Mouse (Mus musculus) left cerebral cortex, postnatal 36 days (tissue): Measurements from ENCODE around the gene Qrfpr. TPM values are rescaled to one million over a fixed set of nuclear protein-coding genes. Genes with fewer than 3 reads are reported as not detected.

Source experiments
- DNase-seq, 2 experiments: peaks; one replicate each; pipeline ENCODE4 v3.0.0; 2021 to 2022; ENCODE audit warnings: low spot score in 2 of 2, mixed read lengths in 1 of 2
- intact Hi-C: fragments of 180-260 bp; cut with DNase I; formaldehyde crosslinking; loops from one replicate; pipeline ENCODE4 v1.15.1; 2025
- total RNA-seq, 2 experiments: library from RNA; stranded (reverse); gene quantifications; 2 replicates each; pipeline ENCODE4 v1.2.3; 2021

The Qrfpr gene
- 1 to 10 TPM; 5.1 to 5.2 TPM for total RNA-seq

GRCm38 (mm10) chr3:36221743-36222682 is at the start of gene Qrfpr:
Gene Qrfpr (minus strand): TSS chr3:36222313.
- intact Hi-C loops, result no loop called here
- peak; percentile 41 to 46 for DNase-seq

DNA sequence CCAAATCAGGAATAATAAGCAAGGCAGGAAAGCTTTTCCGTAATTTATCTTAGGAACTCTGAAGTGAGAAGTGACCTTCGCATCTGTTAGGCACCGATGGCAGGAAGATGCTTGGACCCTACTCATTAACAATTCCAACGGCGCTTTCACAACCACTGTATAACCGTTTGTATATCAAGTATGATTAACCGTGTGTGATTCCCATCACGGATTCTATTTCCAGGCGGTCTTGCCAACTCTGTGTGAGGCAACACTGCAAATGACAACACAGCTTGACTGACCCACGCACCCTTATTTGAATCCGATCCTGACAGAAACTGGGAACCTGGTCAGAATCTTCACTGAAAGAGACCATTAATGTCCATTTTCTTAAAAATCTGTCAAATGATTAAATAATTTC is 41.8 kb upstream of the Qrfpr start:
- DNase-seq, result no peak
- intact Hi-C loops, result no loop called here

GRCm38 (mm10) chr3:36263265-36263664 is 41.2 kb upstream of the Qrfpr start:
- no peak for DNase-seq
- intact Hi-C loops, result no loop called here

- peak in 1 of 2 experiments; percentile 16 for DNase-seq
- intact Hi-C loops, result no loop called here
These were observed 28.5 kb upstream of the Qrfpr start for GRCm38 (mm10) chr3:36250585-36250984.

GRCm38 (mm10) chr3:36248446-36248845 is 26.3 kb upstream of the Qrfpr start:
- intact Hi-C loops, result no loop called here

GRCm38 (mm10) chr3:36229941-36230340 is 7.8 kb upstream of the Qrfpr start:
- intact Hi-C loops, result no loop called here

More at GRCm38 (mm10) chr3:36248446-36248845, 26.3 kb upstream of the Qrfpr start:
- no peak for DNase-seq

DNA sequence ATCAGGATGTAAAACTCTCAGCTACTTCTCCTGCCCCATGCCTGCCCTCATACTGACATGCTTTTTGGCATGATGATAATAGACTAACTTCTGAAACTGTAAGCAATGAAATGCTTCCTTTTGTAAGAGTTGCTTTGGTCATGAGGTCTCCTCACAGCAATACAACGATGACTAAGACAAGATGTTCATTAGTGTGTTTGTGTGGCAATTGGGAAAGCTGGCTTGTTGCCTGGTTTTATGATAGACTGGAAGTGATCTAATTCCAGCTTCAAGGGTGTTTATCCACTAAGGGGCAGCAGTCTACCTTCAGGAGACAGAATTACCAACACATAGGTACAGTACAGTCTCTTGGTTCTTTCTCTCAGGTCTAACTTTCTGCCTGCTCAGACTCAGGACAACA is 5.1 kb upstream of the Qrfpr start:
- intact Hi-C loops, result no loop called here
- no peak for DNase-seq

More at GRCm38 (mm10) chr3:36229941-36230340, 7.8 kb upstream of the Qrfpr start:
- no peak for DNase-seq

DNA sequence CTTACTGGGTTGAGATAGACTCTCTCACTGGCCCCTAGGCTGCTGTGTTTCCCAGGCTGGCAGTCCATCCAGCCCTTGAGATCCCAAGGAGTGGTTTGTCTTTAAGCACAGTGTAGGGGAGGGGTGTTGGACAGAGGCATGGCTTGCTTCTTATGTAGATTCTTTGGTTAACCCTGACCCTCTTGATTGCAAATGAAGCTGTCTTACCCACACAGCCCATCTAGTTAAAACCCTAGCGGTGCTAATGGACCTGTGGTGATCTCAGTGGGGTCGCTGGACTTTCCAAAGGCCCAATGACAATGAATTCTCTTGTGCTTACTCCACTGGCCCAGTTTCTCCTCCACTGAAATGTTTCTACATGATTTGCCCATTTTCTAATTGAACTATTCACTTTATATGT is 1.2 kb upstream of the Qrfpr start:
- intact Hi-C loops, result no loop called here
- DNase-seq, result no peak

DNA sequence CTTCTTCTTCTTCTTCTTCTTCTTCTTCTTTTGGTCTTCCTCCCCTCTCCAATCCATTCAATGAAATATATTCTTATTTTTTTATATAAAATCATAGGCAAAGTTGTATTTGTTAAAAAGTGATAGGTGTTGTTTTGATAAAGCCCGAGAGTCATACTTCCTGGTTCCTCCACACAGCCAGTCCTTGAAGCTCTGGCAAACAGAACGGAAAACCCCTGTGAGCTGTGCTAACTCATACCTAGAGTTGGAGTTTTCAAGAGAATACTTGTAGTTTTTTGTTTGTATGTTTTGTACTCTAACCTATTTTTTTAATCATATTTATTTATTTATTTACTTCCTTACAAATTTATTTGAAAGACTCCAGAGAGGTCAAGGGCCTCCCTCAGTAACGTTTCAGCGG is 9.4 kb downstream of the Qrfpr start:
- intact Hi-C loops, result loop anchor here (5.0 kb wide), 1 partner anchor 120 kb away; no protein-coding TSS in a partner anchor

DNA sequence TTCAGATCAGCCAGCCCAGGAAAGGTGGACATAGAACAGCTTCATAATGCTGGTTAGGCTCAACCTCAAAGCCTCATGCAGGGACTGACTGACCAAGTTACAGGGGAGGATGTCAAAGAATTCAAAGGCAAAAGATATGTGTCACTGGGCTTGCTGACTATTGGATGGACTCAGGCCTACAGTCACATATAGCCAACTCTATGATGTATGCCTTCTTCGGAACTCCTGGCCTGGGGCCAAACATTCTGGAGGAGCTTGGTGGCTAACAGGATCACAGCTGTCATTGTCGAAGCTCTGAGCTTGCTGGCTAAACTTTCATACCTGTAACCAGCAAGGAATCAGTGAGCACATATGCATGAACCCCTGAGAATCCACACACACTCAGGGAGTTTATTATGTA is 11.2 kb downstream of the Qrfpr start:
- DNase-seq, result no peak
- intact Hi-C loops, result loop anchor here (1.0 to 5.0 kb wide), 3 partner anchors 121 to 284 kb away; no protein-coding TSS in a partner anchor

More for the DNA sequence above, 9.4 kb downstream of the Qrfpr start:
- no peak for DNase-seq

DNA sequence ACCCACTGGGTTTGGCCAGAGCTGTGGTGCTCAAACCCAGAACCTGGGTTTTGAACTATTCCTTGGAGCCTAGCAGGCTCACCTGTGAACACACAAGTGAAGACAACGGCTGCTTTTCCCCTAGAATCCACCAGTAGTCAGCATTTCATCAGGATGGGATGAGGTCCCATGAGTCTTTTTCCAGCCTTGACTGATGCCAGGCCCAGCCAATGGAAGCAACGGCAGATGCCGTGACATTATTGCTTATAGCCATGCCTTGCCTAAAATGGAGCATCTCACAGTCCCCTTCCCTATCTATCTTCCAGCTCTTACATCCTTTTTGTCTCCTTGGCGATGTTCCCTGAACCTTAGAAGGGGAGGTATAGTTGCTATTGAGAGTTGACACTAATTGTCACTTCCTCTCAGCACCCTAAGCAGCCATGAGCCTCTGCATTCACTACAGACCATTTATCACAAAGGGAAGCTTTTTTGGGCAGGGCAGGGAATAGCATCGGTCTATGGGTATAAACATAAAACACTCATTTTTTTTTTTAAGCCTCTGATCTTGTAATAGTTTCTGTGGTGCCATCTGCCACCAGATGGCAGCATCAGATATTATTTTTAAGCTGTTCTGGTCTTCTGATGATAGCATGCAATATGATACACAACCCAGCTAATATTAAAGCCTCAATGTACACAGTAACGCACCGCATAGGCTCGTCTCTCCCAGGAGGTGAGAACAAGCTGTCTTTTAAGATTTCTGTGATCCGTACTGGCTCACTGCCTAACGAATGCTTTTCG is 12.1 kb downstream of the Qrfpr start:
- intact Hi-C loops, result loop anchor here (1.0 to 5.0 kb wide), 3 partner anchors 122 to 285 kb away; no protein-coding TSS in a partner anchor
- peak in 1 of 2 experiments; percentile 49 for DNase-seq

DNA sequence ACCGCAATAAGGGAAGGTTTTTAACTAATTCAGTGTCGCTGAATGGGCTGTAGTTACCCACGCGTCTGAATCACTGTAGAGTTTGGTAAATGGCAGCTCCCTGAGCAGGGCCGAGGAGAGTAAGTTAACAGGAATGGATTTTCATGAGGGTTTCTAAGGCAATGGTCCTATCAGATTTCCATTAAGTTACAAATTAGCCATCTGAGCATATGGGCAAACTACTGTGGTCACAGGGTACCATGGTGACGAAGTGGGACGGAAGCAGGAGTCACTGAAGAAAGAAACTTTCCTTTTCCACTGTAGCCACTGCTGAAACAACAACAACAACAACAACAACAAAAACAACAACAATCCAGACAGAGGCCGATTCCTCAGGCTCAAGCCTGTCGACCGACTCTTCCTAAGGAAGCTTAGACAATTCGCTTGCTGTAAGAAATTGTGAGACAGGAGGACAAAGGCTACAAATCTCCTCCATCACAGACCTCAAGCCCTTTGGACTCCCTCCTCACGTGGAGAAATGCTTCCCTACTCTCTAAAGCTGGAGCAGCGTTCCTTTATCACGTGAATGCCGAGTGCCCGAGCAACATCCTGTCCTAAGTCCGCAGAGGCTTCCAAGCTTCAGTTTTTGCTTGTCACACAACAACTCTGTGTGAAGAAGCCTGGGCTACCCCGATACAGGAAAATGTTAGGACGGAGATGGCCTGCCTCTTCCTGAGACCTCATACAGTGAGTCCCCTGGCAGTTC is 14.4 kb downstream of the Qrfpr start:
- intact Hi-C loops, result no loop called here

DNA sequence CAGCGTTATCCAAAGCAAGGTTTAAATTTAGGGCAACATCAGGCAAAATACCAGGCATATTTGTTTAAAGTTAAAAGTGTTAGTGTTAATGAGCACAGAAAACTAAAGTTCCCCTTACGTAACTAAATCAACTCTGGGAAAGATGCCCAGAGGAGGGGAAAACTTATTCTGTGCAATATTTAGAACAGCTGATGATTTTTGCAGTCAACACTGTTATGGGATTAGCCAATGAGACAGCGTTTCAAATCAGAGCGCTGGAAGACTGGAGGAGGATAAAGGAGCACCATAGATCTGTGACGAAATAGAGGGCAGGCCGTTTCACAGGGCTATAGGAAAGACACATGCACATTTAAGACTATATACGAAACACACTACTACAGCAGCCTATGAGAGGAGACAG is 19.2 kb downstream of the Qrfpr start:
- intact Hi-C loops, result no loop called here

More for the DNA sequence above, 14.4 kb downstream of the Qrfpr start:
- no peak for DNase-seq

GRCm38 (mm10) chr3:36201098-36201497 is 21.0 kb downstream of the Qrfpr start:
- intact Hi-C loops, result no loop called here
- no peak for DNase-seq

More for the DNA sequence above, 19.2 kb downstream of the Qrfpr start:
- peak in 1 of 2 experiments; percentile 29 for DNase-seq

DNA sequence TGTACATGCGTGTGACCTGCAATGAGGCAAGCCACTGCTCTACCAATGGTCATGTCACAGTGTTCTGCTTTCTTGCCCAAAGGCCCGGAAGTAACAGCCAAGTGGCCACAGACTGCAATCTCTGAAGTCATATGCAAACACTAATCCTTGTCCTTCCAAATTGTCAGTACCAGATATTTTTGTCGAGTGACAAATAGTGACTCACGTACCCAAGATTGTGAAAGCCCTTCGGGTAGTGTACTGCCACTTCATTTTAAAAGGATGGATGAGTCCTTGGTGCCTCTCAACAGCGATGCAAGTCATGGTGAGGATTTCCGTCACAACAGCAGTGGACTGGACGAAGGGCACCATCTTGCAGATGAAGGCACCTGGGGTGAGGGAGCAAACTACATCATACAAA is 32.9 kb downstream of the Qrfpr start:
- DNase-seq, result no peak
- intact Hi-C loops, result no loop called here

GRCm38 (mm10) chr3:36186510-36186909 is 35.6 kb downstream of the Qrfpr start:
- no peak for DNase-seq
- intact Hi-C loops, result no loop called here

DNA sequence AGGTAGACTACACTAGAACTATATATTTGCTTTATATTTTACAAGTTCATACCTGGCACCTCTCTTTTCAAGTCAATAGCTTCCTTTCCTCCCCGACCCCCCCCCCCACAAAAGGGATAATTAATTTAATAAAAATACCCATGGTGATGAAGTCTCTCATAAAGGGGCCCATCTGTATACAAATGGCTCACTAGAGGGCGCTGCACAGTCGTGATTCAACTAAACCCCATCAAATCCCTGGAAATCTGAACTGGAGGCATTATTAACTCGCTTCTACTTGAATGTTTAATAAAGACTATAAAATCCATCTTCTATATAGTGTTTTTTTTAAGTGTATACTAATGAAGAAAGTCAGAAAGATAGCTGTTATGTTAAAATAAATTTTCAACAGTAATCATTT is 40.6 kb downstream of the Qrfpr start:
- intact Hi-C loops, result loop anchor here (5.0 kb wide), 1 partner anchor 316 kb away; no protein-coding TSS in a partner anchor
- DNase-seq, result peak in 1 of 2 experiments; percentile 43

GRCm38 (mm10) chr3:36173761-36174160 is 48.4 kb downstream of the Qrfpr start:
- intact Hi-C loops, result no loop called here
- no peak for DNase-seq

- intact Hi-C loops, result no loop called here
- no peak for DNase-seq
These were observed 50.8 kb downstream of the Qrfpr start for GRCm38 (mm10) chr3:36171348-36171747.
